Mouse (Mus musculus) intestine, postnatal 0 days (tissue): ENCODE results near the gene Gm11733. TPM values are rescaled to one million over a fixed set of nuclear protein-coding genes. Genes with fewer than 3 reads are reported as not detected.

Experiments used
- ATAC-seq: fragments of 200-750 bp; cut with Nextera tagmentation; 2 replicates; pipeline ENCODE4 v1.8.0; 2017; ENCODE audit warnings: mild to moderate bottlenecking, moderate TSS enrichment, moderate library complexity
- H3K27ac ChIP-seq: fragments of 300-500 bp; sonication (generic); 2 replicates; pipeline ENCODE4 v1.5.1; 2014; ENCODE audit warnings: mild to moderate bottlenecking, low read depth, low read length, moderate library complexity
- H3K27me3 ChIP-seq: fragments of 300-500 bp; sonication (generic); replicated peaks from 2 replicates; pipeline ENCODE4 v1.6.1; 2014; ENCODE audit warnings: low read length, mixed read lengths; ENCODE audit not compliant: control insufficient read depth, insufficient read depth
- H3K36me3 ChIP-seq: fragments of 300-500 bp; sonication (generic); 2 replicates; pipeline ENCODE4 v1.6.1; 2014; ENCODE audit warnings: mild to moderate bottlenecking, moderate library complexity; ENCODE audit not compliant: control insufficient read depth, insufficient read depth
- H3K4me1 ChIP-seq: fragments of 300-500 bp; sonication (generic); replicated peaks from 2 replicates; pipeline ENCODE4 v1.6.1; 2014; ENCODE audit warnings: antibody characterized with exemption, low read length, mixed read lengths; ENCODE audit not compliant: control insufficient read depth, insufficient read depth
- H3K4me2 ChIP-seq: fragments of 300-500 bp; sonication (generic); replicated peaks from 2 replicates; pipeline ENCODE4 v1.6.1; 2014; ENCODE audit warnings: low read depth, mild to moderate bottlenecking, moderate library complexity
- H3K4me3 ChIP-seq: fragments of 300-500 bp; sonication (generic); 2 replicates; pipeline ENCODE4 v1.5.1; 2014; ENCODE audit warnings: low read depth, low read length
- H3K9ac ChIP-seq: fragments of 300-500 bp; sonication (generic); 2 replicates; pipeline ENCODE4 v1.6.1; 2014; ENCODE audit warnings: mild to moderate bottlenecking, low read depth, low read length
- H3K9me3 ChIP-seq: fragments of 300-500 bp; sonication (generic); 2 replicates; pipeline ENCODE4 v1.6.1; 2016; ENCODE audit warnings: mixed run types; ENCODE audit not compliant: control insufficient read depth
- CTCF ChIP-seq: sonication (generic); IDR thresholded peaks from 2 replicates; pipeline ENCODE4 v1.5.1; 2016; ENCODE audit warnings: low read depth, mild to moderate bottlenecking, control low read depth, antibody characterized with exemption, moderate library complexity
- WGBS: fragments of 180-500 bp; shearing (Covaris S2); extraction: QIAGEN DNeasy Blood & Tissue Kit; methylation state at CpG from one replicate; pipeline ENCODE4 v1.1.7; 2014; 5-methylcytosine and 5-hydroxymethylcytosine counted together
- polyA plus RNA-seq: library from polyadenylated mRNA; unstranded; fragments of >200 nt; fragmentation: Nextera tagmentation; extraction: Ambion mirVana; gene quantifications from 2 replicates; pipeline ENCODE4 v1.2.1, GENCODE M21; 2015

Gm11733 gene
- polyA plus RNA-seq, 1 experiment from 2014 or later: not detected

DNA sequence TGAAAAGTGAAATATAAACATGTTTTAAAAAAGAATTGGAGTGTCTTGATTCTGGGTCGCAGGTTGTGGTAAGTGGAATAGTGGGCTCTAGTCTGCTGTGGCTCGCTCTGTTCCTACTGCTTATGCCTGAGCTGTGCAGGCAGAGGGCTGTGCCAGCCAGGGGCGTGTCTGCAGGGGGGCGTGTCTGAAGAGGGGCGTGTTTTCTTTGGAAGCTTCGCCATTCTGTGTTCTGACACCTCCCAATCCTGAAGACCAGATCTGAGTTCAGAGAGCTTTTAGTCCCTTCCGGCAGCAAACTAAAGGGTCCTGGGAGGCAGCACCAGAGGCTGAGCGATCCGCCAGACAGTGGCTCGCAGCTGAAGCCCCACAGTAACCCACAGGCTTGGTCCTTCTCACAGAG lies 8.5 kb upstream of the Gm11733 start:
- H3K4me1 ChIP-seq: no peaks in the 10 kb centered on the region
- no peak overlapping the region for H3K9ac ChIP-seq
- peak overlapping the region; percentile 48 for H3K4me2 ChIP-seq
- H3K9me3 ChIP-seq: no peaks in the 10 kb centered on the region
- no peak overlapping the region for H3K27ac ChIP-seq
- no peak for TF ChIP-seq CTCF
- H3K27me3 ChIP-seq: no peaks in the 10 kb centered on the region
- WGBS: 18% methylated on average over 10 of the region's 10 CpGs
- H3K36me3 ChIP-seq: no peaks in the 10 kb centered on the region
- 0 out of 2 replicates have a peak overlapping the region, but pooled peaks have one; percentile 3 for H3K4me3 ChIP-seq
- ATAC-seq: peak; percentile 56; the same call in 1 of the 2 replicates

DNA sequence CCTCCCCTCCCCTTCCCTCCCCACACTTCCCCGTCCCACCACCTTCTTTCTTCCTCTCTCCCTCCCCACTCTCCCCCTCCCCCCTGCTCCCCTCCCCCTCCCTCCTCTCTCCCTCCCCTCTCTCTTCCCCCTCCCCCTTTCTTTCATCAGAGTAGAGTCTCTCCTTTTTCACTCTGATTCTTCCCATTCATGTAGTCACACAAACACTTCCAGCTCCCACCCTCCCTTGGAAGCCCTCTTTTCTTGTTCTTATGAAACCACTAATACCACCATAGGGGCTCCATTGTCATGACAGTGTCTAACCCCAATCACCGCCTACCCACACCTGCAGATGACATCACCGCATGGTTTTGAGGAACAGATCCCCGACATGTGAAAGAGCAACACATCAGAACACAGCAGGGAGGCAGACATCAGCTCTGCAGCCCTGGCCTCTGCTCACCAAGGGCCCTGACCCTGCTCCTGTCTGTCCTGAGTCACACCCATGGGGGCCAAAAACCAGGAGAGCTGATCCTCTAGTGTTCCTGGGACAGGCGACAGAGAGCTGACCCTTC lies 7.5 kb upstream of the Gm11733 start:
- whole genome bisulfite sequencing: 82% methylated on average over 5 of the region's 5 CpGs
- H3K9me3 ChIP-seq: no peaks in the 10 kb centered on the region
- ATAC-seq: no peak
- no peak overlapping the region for H3K9ac ChIP-seq
- no peak overlapping the region for H3K27ac ChIP-seq
- H3K27me3 ChIP-seq: no peaks in the 10 kb centered on the region
- no peak overlapping the region for H3K4me3 ChIP-seq
- H3K4me1 ChIP-seq: no peaks in the 10 kb centered on the region
- no peak for TF ChIP-seq CTCF
- H3K36me3 ChIP-seq: no peaks in the 10 kb centered on the region
- H3K4me2 ChIP-seq: no peak overlapping the region

DNA sequence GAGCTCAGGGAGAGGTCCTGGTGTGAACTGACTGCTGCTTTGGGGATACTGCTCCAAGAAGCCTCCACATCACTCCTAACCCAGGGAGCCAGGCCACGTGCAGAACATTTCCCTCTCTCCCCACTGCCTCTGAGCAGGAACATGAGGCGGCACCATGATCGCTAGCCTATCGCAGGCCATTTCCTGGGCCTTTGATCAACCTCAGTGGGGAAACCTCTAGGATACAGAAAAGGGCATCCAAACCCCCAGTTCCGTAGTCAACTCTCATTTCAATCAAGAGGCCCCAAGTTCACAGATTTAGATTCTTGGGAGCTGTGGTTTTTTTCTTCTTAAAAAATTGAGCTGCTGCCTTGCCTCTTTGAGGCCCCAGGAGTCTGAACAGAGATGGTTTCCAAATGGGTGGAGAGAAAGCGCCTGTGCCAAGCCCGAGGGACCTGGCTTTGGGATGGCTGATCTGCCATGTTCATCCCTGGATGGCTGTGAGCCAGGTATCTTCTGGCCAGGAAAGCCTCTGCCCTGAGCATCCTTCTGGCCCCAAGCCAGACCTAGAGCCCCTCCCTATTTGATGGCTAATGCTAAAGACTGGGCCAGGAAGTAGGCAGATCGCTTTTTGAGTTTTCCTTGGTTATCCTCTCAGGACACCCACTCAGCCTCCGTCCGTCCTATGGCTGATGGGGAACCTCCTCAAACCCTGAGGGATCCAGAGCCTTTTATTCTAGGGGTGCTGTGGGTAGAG lies 5.7 kb upstream of the Gm11733 start:
- H3K36me3 ChIP-seq: no peaks in the 10 kb centered on the region
- H3K4me3 ChIP-seq: no peak overlapping the region
- H3K27me3 ChIP-seq: no peaks in the 10 kb centered on the region
- H3K27ac ChIP-seq: no peak overlapping the region
- no peak for TF ChIP-seq CTCF
- H3K4me1 ChIP-seq: no peaks in the 10 kb centered on the region
- no peak overlapping the region for H3K4me2 ChIP-seq
- ATAC-seq: no peak
- 77% methylated on average over 10 of the region's 10 CpGs for whole genome bisulfite sequencing
- H3K9me3 ChIP-seq: no peaks in the 10 kb centered on the region
- no peak overlapping the region for H3K9ac ChIP-seq

DNA sequence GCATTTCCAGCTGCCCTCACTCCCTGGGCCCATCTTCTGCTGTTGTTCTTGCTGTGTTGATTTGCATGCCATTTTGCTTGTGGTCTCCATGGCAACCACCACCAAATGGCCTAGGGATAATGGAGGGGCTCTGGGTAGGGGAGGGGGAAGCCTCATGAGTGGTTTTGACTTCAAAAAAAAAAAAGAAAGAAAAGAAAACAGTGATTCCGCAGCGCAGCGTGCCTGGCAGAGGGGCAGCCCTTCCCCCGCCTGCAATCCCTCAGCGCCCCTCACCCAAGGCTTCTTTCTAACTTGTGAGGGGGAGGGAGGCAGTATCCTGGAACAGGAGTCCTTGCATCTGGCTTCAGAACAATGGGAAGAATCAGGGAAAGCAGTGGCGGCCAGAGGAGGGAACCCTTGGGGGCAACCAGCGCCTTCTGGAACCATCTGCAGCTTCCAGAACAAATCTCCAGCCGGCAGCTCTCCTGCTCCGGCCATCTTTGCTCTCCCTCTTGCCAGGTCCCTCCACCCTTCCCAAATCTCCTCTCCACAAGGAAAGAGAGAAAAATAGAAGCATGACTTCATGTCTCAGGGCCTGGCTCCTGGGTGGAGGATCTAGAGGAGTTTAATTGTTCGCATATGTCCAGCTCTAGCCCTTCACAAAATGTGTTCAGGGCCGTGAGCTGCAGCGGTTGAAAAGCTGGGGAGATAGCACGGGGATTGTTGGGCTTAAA lies 5.0 kb upstream of the Gm11733 start:
- H3K9ac ChIP-seq: no peak overlapping the region
- no peak overlapping the region for H3K27ac ChIP-seq
- TF ChIP-seq CTCF: no peak
- WGBS: 27% methylated on average over 13 of the region's 13 CpGs
- H3K4me1 ChIP-seq: no peaks in the 10 kb centered on the region
- no peak for ATAC-seq
- no peak overlapping the region for H3K4me3 ChIP-seq
- H3K9me3 ChIP-seq: no peaks in the 10 kb centered on the region
- H3K27me3 ChIP-seq: no peaks in the 10 kb centered on the region
- no peaks in the 10 kb centered on the region for H3K36me3 ChIP-seq
- no peak overlapping the region for H3K4me2 ChIP-seq

DNA sequence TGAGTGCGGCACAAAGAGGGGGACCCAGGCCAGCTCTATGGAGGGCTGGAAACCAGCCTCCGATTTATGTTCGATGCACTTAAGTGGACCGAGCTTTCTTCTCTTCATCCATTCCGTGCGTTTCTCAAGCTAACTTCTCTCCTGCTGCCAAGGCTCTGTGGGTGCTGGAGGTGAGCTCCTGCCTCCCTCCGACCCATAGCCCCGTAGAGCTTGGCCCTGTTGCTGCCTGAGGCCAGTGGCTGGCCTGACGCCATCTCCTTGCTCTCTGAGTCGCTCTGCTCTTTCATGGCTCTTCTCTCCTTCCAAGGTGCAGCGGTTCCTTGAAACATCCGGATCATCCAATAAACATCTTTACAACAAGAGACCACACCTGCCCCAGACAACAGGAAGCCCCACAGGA lies 4.4 kb upstream of the Gm11733 start:
- Histone ChIP-seq H3K4me1 (no peaks in the 10 kb centered on the region), H3K27me3 (no peaks in the 10 kb centered on the region), H3K9me3 (no peaks in the 10 kb centered on the region), H3K9ac (no peak overlapping the region), H3K4me2 (no peak overlapping the region), H3K4me3 (no peak overlapping the region), H3K27ac (no peak overlapping the region), H3K36me3 (no peaks in the 10 kb centered on the region)
- WGBS: 53% methylated on average over 12 of the region's 12 CpGs
- no peak for TF ChIP-seq CTCF
- ATAC-seq: no peak

DNA sequence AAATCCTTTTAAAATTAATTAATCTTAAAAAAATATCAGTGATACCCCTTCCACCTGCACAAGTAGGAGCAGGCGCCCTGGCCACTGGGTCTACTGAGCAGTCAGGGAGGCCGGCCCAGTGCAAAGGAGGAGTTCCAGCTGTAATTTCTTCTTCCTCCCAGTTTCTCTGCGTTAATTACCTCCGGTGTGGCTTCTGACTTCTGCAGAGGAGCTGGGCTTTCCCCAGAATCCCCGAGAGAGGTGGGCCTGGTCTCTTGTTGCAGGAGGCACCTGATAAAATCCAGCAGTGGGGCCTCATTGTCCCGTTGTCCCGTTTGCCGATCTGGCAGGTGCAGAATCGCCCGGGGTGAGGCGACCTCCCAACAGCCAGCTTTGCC lies 1.9 kb upstream of the Gm11733 start:
- no peak overlapping the region for H3K27ac ChIP-seq
- ATAC-seq: no peak
- H3K4me2 ChIP-seq: peak overlapping the region; percentile 51
- no peaks in the 10 kb centered on the region for H3K9me3 ChIP-seq
- 8% methylated on average over 11 of the region's 11 CpGs for WGBS
- H3K27me3 ChIP-seq: no peaks in the 10 kb centered on the region
- no peak for TF ChIP-seq CTCF
- H3K4me1 ChIP-seq: no peaks in the 10 kb centered on the region
- H3K9ac ChIP-seq: no peak overlapping the region
- no peaks in the 10 kb centered on the region for H3K36me3 ChIP-seq
- 0 out of 2 replicates have a peak overlapping the region, but pooled peaks have one; percentile 14 for H3K4me3 ChIP-seq
